Mouse (Mus musculus) frontal cortex, postnatal 36 days (tissue): ENCODE measurements around the gene Pi4k2a.

Source experiments
- DNase-seq, 2 experiments: peaks; one replicate each; pipeline ENCODE4 v3.0.0; 2022; ENCODE audit warnings: low spot score in 2 of 2

Pi4k2a gene

DNA sequence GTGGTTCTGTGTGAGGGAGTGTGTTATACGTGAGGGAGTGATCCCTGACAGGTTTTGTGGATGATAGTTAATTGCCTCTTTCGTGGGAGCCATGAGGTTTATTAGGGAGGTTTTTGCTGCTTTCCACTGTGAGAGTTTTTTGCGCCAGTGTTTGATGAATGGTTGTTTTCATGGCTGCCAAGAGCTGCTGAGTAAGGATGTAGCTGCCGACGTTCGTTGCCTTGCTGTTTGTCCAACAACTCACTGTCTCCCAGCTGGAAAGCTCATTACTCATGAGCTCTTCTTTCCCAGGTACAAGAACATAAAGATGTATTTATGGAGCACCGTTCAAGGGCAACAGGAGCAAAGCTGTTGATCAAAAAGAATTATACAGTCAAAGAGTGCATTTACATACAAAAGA, 73.9 kb downstream of the Pi4k2a start:
- no peak for DNase-seq

DNA sequence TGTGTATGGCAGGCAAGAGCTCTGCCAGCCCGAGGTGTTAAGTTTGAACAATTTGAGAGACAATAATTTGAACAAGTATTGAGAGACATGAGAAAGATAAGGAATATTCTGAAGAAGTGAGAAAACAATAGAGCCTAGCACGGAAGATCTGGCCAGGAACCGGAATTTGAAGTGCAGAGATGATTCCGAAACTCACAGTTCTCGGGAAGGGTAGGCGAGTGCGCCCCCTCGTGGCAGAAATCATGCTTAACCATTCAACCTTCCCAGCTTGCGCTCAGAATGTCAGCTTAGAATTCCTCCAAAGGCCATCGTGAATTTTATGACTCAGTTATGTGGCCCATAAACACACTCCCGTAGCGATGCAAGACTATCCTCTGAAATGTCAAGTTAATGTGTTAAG, 75.9 kb downstream of the Pi4k2a start:
- DNase-seq, result peak; percentile 90 to 92

DNA sequence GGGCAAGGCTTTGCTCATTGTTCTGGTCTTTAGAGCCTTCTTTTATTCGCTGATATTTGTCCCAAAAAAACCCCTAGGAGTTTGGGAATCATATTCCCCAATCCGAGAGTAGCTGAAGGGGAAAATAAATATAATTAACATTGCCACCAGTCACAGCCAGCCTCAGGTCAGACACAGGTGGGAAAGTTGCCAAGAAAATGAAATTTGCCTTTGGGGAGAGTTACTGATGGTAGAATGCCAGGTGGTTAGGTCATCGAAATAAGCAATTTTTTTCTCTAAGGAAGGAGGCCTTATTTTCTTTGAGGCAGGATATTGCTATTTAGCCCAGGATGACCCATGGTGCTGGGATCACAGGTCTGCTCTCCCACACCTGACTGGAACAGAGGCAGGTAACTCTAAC, 76.5 kb downstream of the Pi4k2a start:
- DNase-seq, result no peak

DNA sequence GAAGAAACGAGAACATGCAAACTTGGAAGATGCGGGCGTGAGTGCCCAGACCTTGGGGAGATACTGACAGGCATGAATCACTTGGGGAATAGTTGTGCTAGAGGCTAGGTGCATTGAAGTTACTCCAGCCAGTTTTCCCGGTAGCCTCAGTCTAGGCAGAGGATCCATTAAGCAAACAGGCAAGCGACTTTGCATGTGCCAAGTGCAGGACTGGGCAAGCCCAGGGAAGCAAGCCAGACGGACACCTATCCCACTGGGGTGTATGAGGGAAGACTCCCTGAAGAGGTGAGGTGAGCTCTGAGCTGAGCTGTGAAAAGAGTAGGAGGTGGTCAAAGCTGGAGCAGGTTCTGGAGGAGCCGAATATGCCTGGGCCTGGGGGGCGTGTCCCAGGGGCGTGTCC, 77.2 kb downstream of the Pi4k2a start:
- DNase-seq, result no peak

DNA sequence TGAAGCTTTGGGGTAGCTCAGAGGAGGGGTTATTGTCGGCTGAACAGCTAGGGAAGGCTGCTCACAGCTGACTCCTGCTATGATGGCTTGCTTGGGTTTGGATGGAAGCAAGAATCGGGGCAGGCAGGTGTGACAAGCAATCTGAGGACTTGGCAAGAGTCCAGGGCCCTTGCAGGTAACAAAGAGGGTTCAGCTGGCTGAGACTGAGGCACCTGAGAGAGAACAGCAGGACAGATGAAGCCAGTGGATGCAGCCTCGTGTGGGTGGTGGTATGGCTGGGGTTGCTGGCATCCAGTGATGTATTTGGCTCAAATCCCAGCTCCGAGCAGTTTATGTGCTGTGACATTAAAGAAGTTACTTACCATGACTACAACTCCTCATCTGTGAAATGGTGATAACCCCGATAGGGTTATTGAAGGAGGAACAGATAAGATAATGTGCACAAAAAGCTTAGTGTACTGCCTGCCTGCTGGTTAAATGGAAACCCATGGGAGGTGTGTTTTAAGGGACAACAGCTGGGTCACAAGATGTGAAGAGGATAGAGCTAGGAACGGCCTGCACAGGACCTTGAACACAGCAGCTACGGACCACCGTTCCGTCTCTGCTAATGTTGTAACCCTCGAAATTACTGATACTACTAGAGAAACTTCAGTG, 79.2 kb downstream of the Pi4k2a start:
- DNase-seq, result no peak

DNA sequence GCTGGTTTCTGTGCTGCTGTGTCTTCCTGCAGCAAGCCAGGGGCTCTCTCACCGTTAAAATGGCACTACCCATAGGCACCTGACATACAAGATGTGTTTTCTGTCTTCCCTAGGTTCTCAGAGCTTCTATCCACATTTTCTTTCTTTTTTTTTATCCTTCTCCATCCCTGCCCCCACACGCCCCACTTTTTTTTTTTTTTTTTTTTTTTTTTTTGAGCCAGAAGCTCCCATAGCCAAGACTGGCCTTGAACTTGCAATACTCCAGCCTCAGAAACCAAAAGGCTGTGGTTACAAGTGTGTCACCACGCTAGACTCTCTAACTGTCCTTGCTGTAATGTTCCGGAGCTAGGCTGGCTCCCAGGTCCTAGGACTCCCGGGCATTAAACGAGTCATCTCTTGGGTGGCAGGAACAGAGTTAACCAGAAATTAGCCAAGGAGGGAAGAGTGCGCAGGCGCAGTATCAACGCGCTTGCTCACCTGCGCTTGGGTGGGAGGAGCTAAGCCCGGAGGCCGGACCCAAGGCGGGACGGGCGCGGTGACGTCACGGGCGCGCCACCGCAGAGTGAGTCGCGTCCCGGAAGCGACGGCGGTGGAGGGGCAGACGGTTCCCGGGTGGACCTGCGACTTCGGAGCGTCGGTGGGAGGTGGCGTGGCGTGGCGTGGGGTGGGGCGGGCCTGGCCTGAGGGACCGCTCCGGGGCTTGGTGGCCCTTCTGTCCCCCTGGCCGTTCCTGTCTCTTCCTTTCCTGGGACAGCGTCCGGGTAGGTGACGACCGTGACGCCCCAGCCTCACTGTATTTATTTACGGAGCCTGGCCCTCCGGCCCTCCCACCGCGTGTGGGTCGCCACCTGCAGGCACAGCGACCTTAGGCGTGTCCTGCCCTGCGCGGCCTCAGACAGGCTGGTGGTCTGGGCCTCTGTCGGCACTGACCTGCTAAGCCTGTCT, 80.0 kb downstream of the Pi4k2a start:
- DNase-seq, result peak; percentile 86 to 94
